Mouse (Mus musculus): ENCODE results near the gene Rps27a. TPM values are rescaled to one million over a fixed set of nuclear protein-coding genes. Genes with fewer than 3 reads are reported as not detected.

Rps27a gene
- polyA plus RNA-seq, 1 experiment: 118 TPM

GRCm38 (mm10) chr11:29514682-29515412 is 33.1 kb downstream of the Rps27a start, which contains the start of gene Prorsd1:
Gene Prorsd1, minus strand, starts transcription at chr11:29515033.
- Histone ChIP-seq H3K4me3 (replicated peaks; ENCODE audit: extremely low read depth, low read depth, low read length) (peak within 1 kb of the TSS; percentile 96), H3K4me1 (ENCODE audit: control insufficient read depth, insufficient read depth, low read length) (no peaks in the 10 kb centered on the region)
- 1% methylated on average over 40 of the region's 40 CpGs for WGBS
- peak; percentile 90; the same call in 1 of the 2 replicates for TF ChIP-seq POLR2A (IDR thresholded peaks at IDR 0.05; ENCODE audit: borderline replicate concordance, extremely low read depth, low read depth, low read length)
- no peak for TF ChIP-seq CTCF (IDR thresholded peaks at IDR 0.05; ENCODE audit: insufficient read depth, low read length)
- peak; percentile 89 for DNase-seq

GRCm38 (mm10) chr11:29514325-29514681 is 33.6 kb downstream of the Rps27a start:
- TF ChIP-seq CTCF (IDR thresholded peaks at IDR 0.05; ENCODE audit: insufficient read depth, low read length) (no peak), POLR2A (IDR thresholded peaks at IDR 0.05; ENCODE audit: borderline replicate concordance, extremely low read depth, low read depth, low read length) (no peak)
- H3K4me1 ChIP-seq (ENCODE audit: control insufficient read depth, insufficient read depth, low read length): no peaks in the 10 kb centered on the region
- peak overlapping the region; percentile 96 for H3K4me3 ChIP-seq (replicated peaks; ENCODE audit: extremely low read depth, low read depth, low read length)
- WGBS: 10% methylated on average over 10 of the region's 10 CpGs
- DNase-seq: no peak

- no peak for DNase-seq
- TF ChIP-seq POLR2A (IDR thresholded peaks at IDR 0.05; ENCODE audit: borderline replicate concordance, extremely low read depth, low read depth, low read length): no peak
- TF ChIP-seq CTCF (IDR thresholded peaks at IDR 0.05; ENCODE audit: insufficient read depth, low read length): no peak
- Histone ChIP-seq H3K4me3 (replicated peaks; ENCODE audit: extremely low read depth, low read depth, low read length) (no peak overlapping the region), H3K4me1 (ENCODE audit: control insufficient read depth, insufficient read depth, low read length) (no peaks in the 10 kb centered on the region)
- WGBS: 88% methylated on average over 4 of the region's 4 CpGs
Observed at GRCm38 (mm10) chr11:29512818-29513535, 34.9 kb downstream of the Rps27a start.

GRCm38 (mm10) chr11:29509421-29509820 is 38.5 kb downstream of the Rps27a start:
- WGBS: 91% methylated on average over 1 of the region's 1 CpGs
- no peak for DNase-seq
- Histone ChIP-seq H3K4me1 (ENCODE audit: control insufficient read depth, insufficient read depth, low read length) (no peaks in the 10 kb centered on the region), H3K4me3 (replicated peaks; ENCODE audit: extremely low read depth, low read depth, low read length) (no peak overlapping the region)
- TF ChIP-seq CTCF (IDR thresholded peaks at IDR 0.05; ENCODE audit: insufficient read depth, low read length) (no peak), POLR2A (IDR thresholded peaks at IDR 0.05; ENCODE audit: borderline replicate concordance, extremely low read depth, low read depth, low read length) (no peak)

- H3K4me1 ChIP-seq (ENCODE audit: control insufficient read depth, insufficient read depth, low read length): no peaks in the 10 kb centered on the region
- WGBS: 78% methylated on average over 2 of the region's 2 CpGs
- no peak for DNase-seq
- TF ChIP-seq POLR2A (IDR thresholded peaks at IDR 0.05; ENCODE audit: borderline replicate concordance, extremely low read depth, low read depth, low read length) (no peak), CTCF (IDR thresholded peaks at IDR 0.05; ENCODE audit: insufficient read depth, low read length) (no peak)
- no peak overlapping the region for H3K4me3 ChIP-seq (replicated peaks; ENCODE audit: extremely low read depth, low read depth, low read length)
Observed at GRCm38 (mm10) chr11:29504899-29505625, 42.8 kb downstream of the Rps27a start.

- H3K4me1 ChIP-seq (ENCODE audit: control insufficient read depth, insufficient read depth, low read length): no peaks in the 10 kb centered on the region
- TF ChIP-seq POLR2A (IDR thresholded peaks at IDR 0.05; ENCODE audit: borderline replicate concordance, extremely low read depth, low read depth, low read length) (no peak), CTCF (IDR thresholded peaks at IDR 0.05; ENCODE audit: insufficient read depth, low read length) (no peak)
- no peak overlapping the region for H3K4me3 ChIP-seq (replicated peaks; ENCODE audit: extremely low read depth, low read depth, low read length)
- WGBS: 87% methylated on average over 10 of the region's 10 CpGs
- DNase-seq: no peak
Observed at GRCm38 (mm10) chr11:29503948-29504893, 43.7 kb downstream of the Rps27a start.

GRCm38 (mm10) chr11:29496962-29497361 is 50.9 kb downstream of the Rps27a start:
- H3K4me3 ChIP-seq (replicated peaks; ENCODE audit: extremely low read depth, low read depth, low read length): no peak overlapping the region
- 53% methylated on average over 3 of the region's 3 CpGs for WGBS
- TF ChIP-seq CTCF (IDR thresholded peaks at IDR 0.05; ENCODE audit: insufficient read depth, low read length): no peak
- no peak for TF ChIP-seq POLR2A (IDR thresholded peaks at IDR 0.05; ENCODE audit: borderline replicate concordance, extremely low read depth, low read depth, low read length)
- DNase-seq: no peak
- H3K4me1 ChIP-seq (ENCODE audit: control insufficient read depth, insufficient read depth, low read length): peaks cover 3% of the 10 kb centered on the region; the same call in 1 of the 2 replicates

Other genes with a start within 250 kb of the Rps27a start
- 2.0 and 2.3 TPM in 2 replicates for gene Ccdc88a, start 174.5 kb downstream of the Rps27a start, polyA plus RNA-seq (2012; rRNA removed)
- gene Prorsd1, start 33.1 kb downstream of the Rps27a start, polyA plus RNA-seq (2012; rRNA removed): 2.1 and 3.2 TPM in 2 replicates
- 5.5 and 8.2 TPM in 2 replicates for gene Mtif2, start 21.7 kb downstream of the Rps27a start, polyA plus RNA-seq (2012; rRNA removed)
- not detected in 2 replicates for gene Clhc1, start 159 bp downstream of the Rps27a start, polyA plus RNA-seq (2012; rRNA removed)
- gene Rtn4, start 144.8 kb upstream of the Rps27a start, polyA plus RNA-seq (2012; rRNA removed): 108 and 133 TPM in 2 replicates